Mouse (Mus musculus) heart, postnatal 0 days (tissue): ENCODE results near the gene Tenm2. TPM values are rescaled to one million over a fixed set of nuclear protein-coding genes. Genes with fewer than 3 reads are reported as not detected.

ENCODE experiments used
- ATAC-seq: fragments of 200-750 bp; cut with Nextera tagmentation; 2 replicates; pipeline ENCODE4 v1.8.0; 2017; ENCODE audit warnings: low read depth, moderate number of reproducible peaks, moderate library complexity; ENCODE audit not compliant: insufficient read depth
- DNase-seq: peaks from one replicate; pipeline ENCODE4 v3.0.0-alpha.2; 2016; ENCODE audit warnings: low spot score
- H3K27ac ChIP-seq: fragments of 300-500 bp; sonication (generic); 2 replicates; pipeline ENCODE4 v1.5.1; 2014; ENCODE audit warnings: low read depth, mild to moderate bottlenecking
- H3K27me3 ChIP-seq: fragments of 300-500 bp; sonication (generic); 2 replicates; pipeline ENCODE4 v1.6.1; 2014; ENCODE audit warnings: low read length, mixed read lengths; ENCODE audit not compliant: control insufficient read depth, insufficient read depth
- H3K36me3 ChIP-seq: fragments of 300-500 bp; sonication (generic); replicated peaks from 2 replicates; pipeline ENCODE4 v1.6.1; 2014; ENCODE audit warnings: low read length, mixed read lengths; ENCODE audit not compliant: control insufficient read depth, insufficient read depth
- H3K4me1 ChIP-seq: fragments of 300-500 bp; sonication (generic); 2 replicates; pipeline ENCODE4 v1.6.1; 2014; ENCODE audit warnings: antibody characterized with exemption; ENCODE audit not compliant: control insufficient read depth, insufficient read depth
- H3K4me2 ChIP-seq: fragments of 300-500 bp; sonication (generic); 2 replicates; pipeline ENCODE4 v1.6.1; 2014; ENCODE audit warnings: low read depth, mild to moderate bottlenecking, low read length, moderate library complexity
- H3K4me3 ChIP-seq: fragments of 300-500 bp; sonication (generic); 2 replicates; pipeline ENCODE4 v1.5.1; 2014; ENCODE audit warnings: low read depth, low read length
- H3K9ac ChIP-seq: fragments of 300-500 bp; sonication (generic); replicated peaks from 2 replicates; pipeline ENCODE4 v1.6.1; 2014; ENCODE audit warnings: low read depth, low read length, mixed read lengths
- H3K9me3 ChIP-seq: fragments of 300-500 bp; sonication (generic); replicated peaks from 2 replicates; pipeline ENCODE4 v1.6.1; 2016; ENCODE audit warnings: low read length; ENCODE audit not compliant: control insufficient read depth
- CTCF ChIP-seq: IDR thresholded peaks from 2 replicates; pipeline ENCODE4 v1.5.1; 2016; ENCODE audit warnings: antibody characterized with exemption, control low read depth, low read depth
- EP300 ChIP-seq: IDR thresholded peaks from 2 replicates; pipeline ENCODE4 v1.6.1; 2016; ENCODE audit warnings: antibody characterized with exemption, low read depth
- WGBS: fragments of 180-500 bp; shearing (Covaris S2); extraction: QIAGEN DNeasy Blood & Tissue Kit; methylation state at CpG from one replicate; pipeline ENCODE4 v1.1.7; 2014; 5-methylcytosine and 5-hydroxymethylcytosine counted together
- polyA plus RNA-seq: library from polyadenylated mRNA; unstranded; fragments of >200 nt; fragmentation: Nextera tagmentation; extraction: Ambion mirVana; gene quantifications from 2 replicates; pipeline ENCODE4 v1.2.1, GENCODE M21; 2015
- total RNA-seq: library from RNA; depleted of rRNA; stranded (reverse); fragments of >200 nt; gene quantifications from 2 replicates; pipeline ENCODE4 v1.2.3, GENCODE M21; 2014; ENCODE audit warnings: low replicate concordance

Gene Tenm2
- total and polyA plus RNA-seq, 2 experiments from 2014 or later = 0.14 to 0.95 TPM

DNA sequence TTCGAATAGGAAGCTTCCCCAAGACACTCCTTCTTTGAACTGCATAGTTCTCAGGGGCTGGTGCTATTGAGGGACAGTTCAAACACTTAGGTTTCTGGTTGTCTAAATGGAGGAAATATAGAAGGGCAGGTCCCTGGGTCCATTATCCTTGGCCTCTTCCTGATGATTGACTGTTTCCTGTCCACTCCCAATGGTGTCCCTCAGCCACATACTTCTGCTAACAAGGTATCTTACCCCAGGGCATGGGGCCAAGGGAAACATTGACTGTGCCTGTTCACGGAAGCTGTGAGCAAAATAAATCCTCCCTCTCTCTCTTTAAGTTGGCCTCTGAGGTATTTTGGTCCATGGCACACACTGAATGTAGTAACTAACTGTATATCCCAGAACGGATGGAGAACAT, 244.9 kb downstream of the Tenm2 start:
- TF ChIP-seq EP300 (no peak), CTCF (no peak)
- Histone ChIP-seq H3K4me3 (no peak overlapping the region), H3K9me3 (no peaks in the 10 kb centered on the region), H3K4me2 (no peak overlapping the region), H3K27ac (no peak overlapping the region), H3K4me1 (no peaks in the 10 kb centered on the region), H3K9ac (no peak overlapping the region), H3K36me3 (no peaks in the 10 kb centered on the region), H3K27me3 (no peaks in the 10 kb centered on the region)
- ATAC-seq (no peak), DNase-seq (peak; percentile 10)
- 52% methylated on average over 3 of the region's 3 CpGs for WGBS

DNA sequence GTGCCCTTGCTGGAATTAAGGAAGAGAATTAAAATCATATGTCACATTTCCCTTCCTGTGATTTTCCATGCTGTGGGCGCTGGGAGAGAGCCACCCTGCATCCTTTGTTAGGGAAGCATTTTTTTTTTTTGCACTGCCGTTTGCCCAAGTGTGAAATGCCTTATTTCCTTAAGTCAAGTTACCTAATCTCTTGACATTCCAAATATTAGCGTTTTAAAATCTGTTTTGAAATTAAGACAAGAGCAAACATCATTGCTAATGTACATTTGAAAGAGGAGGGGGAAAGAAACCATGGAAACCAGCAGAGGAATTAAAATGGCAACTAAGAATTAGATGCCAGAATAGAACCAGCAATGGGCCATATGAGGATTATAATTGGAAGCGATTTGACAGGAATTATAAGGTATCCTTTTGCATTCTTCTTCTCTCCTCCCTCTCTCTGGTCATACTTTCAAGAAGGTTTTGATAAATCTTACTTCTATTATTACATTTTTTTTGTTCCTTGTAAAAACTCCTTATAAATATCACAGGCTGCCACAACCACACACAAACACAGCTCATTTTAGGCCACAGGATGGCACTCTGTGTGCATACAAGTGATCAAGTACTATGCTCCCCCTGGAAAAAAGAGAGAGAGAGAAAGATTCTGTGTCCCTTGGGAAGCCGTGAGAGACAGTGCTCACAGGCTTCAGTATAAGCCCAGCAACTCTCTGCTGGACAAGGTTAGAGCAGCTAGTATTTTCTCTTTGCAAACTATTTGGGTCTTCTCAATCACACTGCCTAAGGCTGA, 246.8 kb downstream of the Tenm2 start:
- 40% methylated on average over 5 of the region's 5 CpGs for WGBS
- peak; percentile 51; the same call in 1 of the 2 replicates for ATAC-seq

DNA sequence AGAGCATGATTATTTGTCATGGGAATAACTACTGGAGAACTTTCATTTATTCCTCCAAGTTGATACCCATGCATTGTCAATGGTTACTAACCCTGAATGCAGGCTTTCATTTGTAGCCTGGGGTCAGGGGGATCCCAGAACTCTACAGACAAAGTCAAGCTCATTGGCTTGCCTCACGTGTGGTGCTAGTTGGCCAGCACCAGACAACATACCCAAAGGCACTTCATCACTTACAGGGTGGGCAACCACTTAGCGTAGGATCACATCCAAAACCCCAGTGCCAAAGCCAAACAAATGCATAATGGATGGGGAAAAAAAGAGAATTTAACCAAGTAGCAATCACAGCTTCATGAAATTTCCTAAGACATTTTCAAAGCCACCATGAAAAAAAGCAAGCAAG, 261.6 kb downstream of the Tenm2 start:
- Histone ChIP-seq H3K27me3 (no peaks in the 10 kb centered on the region), H3K27ac (no peak overlapping the region), H3K9me3 (no peaks in the 10 kb centered on the region), H3K9ac (no peak overlapping the region), H3K4me3 (no peak overlapping the region), H3K36me3 (no peaks in the 10 kb centered on the region), H3K4me1 (no peaks in the 10 kb centered on the region), H3K4me2 (no peak overlapping the region)
- no peak for ATAC-seq
- TF ChIP-seq CTCF (no peak), EP300 (no peak)
- DNase-seq = no peak
- WGBS = 61% methylated on average over 2 of the region's 2 CpGs

More for the DNA sequence above, 246.8 kb downstream of the Tenm2 start:
- no peak overlapping the region for H3K9ac ChIP-seq
- H3K9me3 ChIP-seq = no peaks in the 10 kb centered on the region
- H3K36me3 ChIP-seq = no peaks in the 10 kb centered on the region
- TF ChIP-seq CTCF (peak; percentile 68), EP300 (no peak)
- no peak overlapping the region for H3K4me3 ChIP-seq
- no peaks in the 10 kb centered on the region for H3K4me1 ChIP-seq
- 0 out of 2 replicates have a peak overlapping the region, but pooled peaks have one; percentile 3 for H3K4me2 ChIP-seq
- H3K27ac ChIP-seq = no peak overlapping the region
- DNase-seq = peak; percentile 39
- no peaks in the 10 kb centered on the region for H3K27me3 ChIP-seq

DNA sequence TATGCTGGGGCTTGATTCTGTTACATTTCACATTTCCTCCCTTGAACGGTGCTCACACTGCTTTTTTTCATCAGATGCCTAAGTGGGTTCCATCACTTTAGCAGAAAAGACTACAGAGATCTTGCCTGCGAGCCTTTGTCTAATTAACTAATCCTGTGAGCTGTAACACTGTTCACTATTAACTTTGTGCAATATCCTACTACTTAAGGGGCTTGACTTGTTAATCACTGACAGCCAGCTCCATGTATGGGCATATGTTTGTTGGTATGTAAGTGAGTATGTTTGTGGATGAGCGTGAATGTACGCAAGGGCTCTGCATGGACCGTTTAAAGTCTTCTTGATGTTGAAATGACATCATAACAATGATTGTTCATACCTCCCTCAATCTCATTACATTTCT, 277.7 kb downstream of the Tenm2 start:
- WGBS = 82% methylated on average over 5 of the region's 5 CpGs
- no peak for TF ChIP-seq EP300
- TF ChIP-seq CTCF = no peak
- DNase-seq = no peak

DNA sequence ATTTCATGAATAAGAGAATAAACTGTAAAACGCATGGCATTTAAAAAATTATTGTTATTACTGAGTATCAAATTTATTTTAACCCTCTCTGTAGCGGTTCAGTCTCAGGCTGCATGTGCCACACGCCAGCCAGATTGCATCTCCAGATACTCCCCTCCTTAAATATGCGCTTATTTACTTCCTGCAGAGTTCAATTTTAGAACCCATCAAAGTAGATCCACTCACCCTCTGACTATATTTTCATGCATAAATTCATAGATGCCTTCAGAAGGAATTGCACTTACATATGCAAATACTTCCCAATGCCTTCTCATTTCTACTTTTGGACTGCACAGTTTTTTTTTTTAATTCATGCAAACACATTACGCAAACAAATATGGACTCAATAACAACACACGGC, 294.3 kb downstream of the Tenm2 start:
- no peaks in the 10 kb centered on the region for H3K27me3 ChIP-seq
- DNase-seq = no peak
- no peak overlapping the region for H3K9ac ChIP-seq
- WGBS = 91% methylated on average over 6 of the region's 6 CpGs
- H3K4me1 ChIP-seq = no peaks in the 10 kb centered on the region
- H3K4me3 ChIP-seq = no peak overlapping the region
- H3K27ac ChIP-seq = no peak overlapping the region
- H3K9me3 ChIP-seq = no peaks in the 10 kb centered on the region
- TF ChIP-seq EP300 (no peak), CTCF (no peak)
- no peaks in the 10 kb centered on the region for H3K36me3 ChIP-seq
- no peak for ATAC-seq
- H3K4me2 ChIP-seq = no peak overlapping the region

More for the DNA sequence above, 277.7 kb downstream of the Tenm2 start:
- H3K9me3 ChIP-seq = no peaks in the 10 kb centered on the region
- no peak overlapping the region for H3K9ac ChIP-seq
- no peaks in the 10 kb centered on the region for H3K36me3 ChIP-seq
- no peak overlapping the region for H3K4me2 ChIP-seq
- no peaks in the 10 kb centered on the region for H3K4me1 ChIP-seq
- H3K4me3 ChIP-seq = no peak overlapping the region
- no peaks in the 10 kb centered on the region for H3K27me3 ChIP-seq
- H3K27ac ChIP-seq = no peak overlapping the region
- no peak for ATAC-seq
